Mouse (Mus musculus) layer of hippocampus, postnatal 36 days (tissue): Measurements from ENCODE around the gene Uqcrc2. TPM values are rescaled to one million over a fixed set of nuclear protein-coding genes. Genes with fewer than 3 reads are reported as not detected.

Source experiments
- DNase-seq, 2 experiments: peaks; one replicate each; pipeline ENCODE4 v3.0.0; 2022
- total RNA-seq, 2 experiments: library from RNA; stranded (reverse); gene quantifications; 2 replicates each; pipeline ENCODE4 v1.2.3; 2021

The Uqcrc2 gene
- 100 to 1,000 TPM; 224 to 229 TPM for total RNA-seq

GRCm38 (mm10) chr7:120634711-120635361 is at the start of gene Uqcrc2:
Uqcrc2 (plus strand) TSS chr7:120635176.
- DNase-seq, result peak; percentile 84 to 85

GRCm38 (mm10) chr7:120597203-120597743 is 37.7 kb upstream of the Uqcrc2 start:
- no peak for DNase-seq

GRCm38 (mm10) chr7:120597744-120598243 is 37.2 kb upstream of the Uqcrc2 start:
- peak; percentile 6 to 28 for DNase-seq

GRCm38 (mm10) chr7:120598355-120598754 is 36.6 kb upstream of the Uqcrc2 start:
- DNase-seq, result no peak

GRCm38 (mm10) chr7:120620075-120620771 is 14.8 kb upstream of the Uqcrc2 start:
- DNase-seq, result no peak

GRCm38 (mm10) chr7:120620841-120621240 is 14.1 kb upstream of the Uqcrc2 start:
- no peak for DNase-seq

- DNase-seq, result no peak
Measured at GRCm38 (mm10) chr7:120632518-120632917, 2.5 kb upstream of the Uqcrc2 start.

GRCm38 (mm10) chr7:120634301-120634700 is 675 bp upstream of the Uqcrc2 start:
- DNase-seq, result no peak

- no peak for DNase-seq
Measured at GRCm38 (mm10) chr7:120635362-120635781, 396 bp downstream of the Uqcrc2 start.

- DNase-seq, result no peak
Measured at GRCm38 (mm10) chr7:120635821-120636220, 845 bp downstream of the Uqcrc2 start.

- DNase-seq, result no peak
Measured at GRCm38 (mm10) chr7:120643217-120643616, 8.2 kb downstream of the Uqcrc2 start.

GRCm38 (mm10) chr7:120647849-120648248 is 12.9 kb downstream of the Uqcrc2 start:
- peak; percentile 51 to 53 for DNase-seq

GRCm38 (mm10) chr7:120662079-120662478 is 27.1 kb downstream of the Uqcrc2 start:
- no peak for DNase-seq

GRCm38 (mm10) chr7:120670153-120670875 is 35.3 kb downstream of the Uqcrc2 start, which contains the start of gene Pdzd9:
Pdzd9 (minus strand) TSS chr7:120670343.
- DNase-seq, result peak; percentile 62 to 67

- DNase-seq, result no peak
Measured at GRCm38 (mm10) chr7:120671271-120671670, 36.3 kb downstream of the Uqcrc2 start.

- peak; percentile 59 to 60 for DNase-seq
Measured at GRCm38 (mm10) chr7:120677001-120677643, 42.1 kb downstream of the Uqcrc2 start, which contains the start of gene Mosmo. Mosmo (plus strand) TSS chr7:120677618.

- DNase-seq, result peak in 1 of 2 experiments; percentile 36
Measured at GRCm38 (mm10) chr7:120677764-120678531, 43.0 kb downstream of the Uqcrc2 start.

- DNase-seq, result no peak
Measured at GRCm38 (mm10) chr7:120679023-120679422, 44.0 kb downstream of the Uqcrc2 start.

- no peak for DNase-seq
Measured at GRCm38 (mm10) chr7:120682002-120682401, 47.0 kb downstream of the Uqcrc2 start.

- peak in 1 of 2 experiments; percentile 18 for DNase-seq
Measured at GRCm38 (mm10) chr7:120684731-120685161, 49.8 kb downstream of the Uqcrc2 start.

- peak in 1 of 2 experiments; percentile 13 for DNase-seq
Measured at GRCm38 (mm10) chr7:120685227-120685626, 50.3 kb downstream of the Uqcrc2 start.
